Mouse (Mus musculus): ENCODE measurements around the gene Ehd1. TPM values are rescaled to one million over a fixed set of nuclear protein-coding genes. Genes with fewer than 3 reads are reported as not detected.

The Ehd1 gene
- polyA plus RNA-seq, 1 experiment from 2014 or later = 75.6 TPM

DNA sequence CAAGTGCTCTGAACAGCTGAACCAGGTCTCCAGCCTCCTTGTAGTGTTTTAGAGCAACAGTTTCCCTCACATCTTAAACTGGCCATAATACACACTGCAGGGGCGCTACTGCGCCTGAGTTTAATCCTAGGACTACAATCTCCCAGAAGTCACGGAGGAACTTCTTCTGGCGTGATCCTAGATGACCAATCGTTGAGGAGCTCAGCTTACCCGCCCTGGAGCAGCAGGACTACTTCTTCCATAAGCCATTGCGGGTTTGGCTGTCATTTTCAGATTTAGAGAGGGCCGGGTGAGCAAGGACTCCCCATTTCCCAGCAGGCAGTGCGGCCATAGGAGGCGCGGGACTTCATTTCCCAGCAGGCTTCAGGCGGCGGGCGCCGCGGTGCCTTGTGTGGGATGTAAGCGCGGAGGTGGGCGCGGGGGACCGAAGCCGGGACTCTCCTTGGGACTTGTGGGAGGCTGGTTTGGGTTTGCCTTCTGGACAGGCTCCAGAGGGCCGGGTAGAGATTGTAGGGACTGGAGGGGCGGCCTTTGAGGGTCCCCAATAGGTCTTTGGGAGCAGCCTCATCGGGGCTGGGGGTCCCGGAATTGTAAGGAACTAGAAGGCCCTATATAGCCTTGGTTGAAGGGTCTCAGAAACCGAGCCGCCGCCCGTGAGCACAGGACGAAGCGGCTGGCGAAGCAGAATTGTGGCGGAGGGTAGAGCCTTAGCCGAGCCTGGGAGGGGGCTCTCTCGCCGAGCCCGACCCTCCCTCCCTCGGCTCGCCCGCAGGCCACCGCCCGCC lies 58.3 kb downstream of the Ehd1 start, which contains the start of gene Men1:
TSS of gene Men1 (plus strand) at position 307 of the 785 bp plus-strand sequence.
- ATAC-seq = peak; percentile 95
- Histone ChIP-seq H3K4me1 (peaks cover 35% of the 10 kb centered on the region), H3K4me3 (peak within 1 kb of the TSS; percentile 78), H3K36me3 (ENCODE audit: poor library complexity, severe bottlenecking) (peaks cover 33% of the 10 kb centered on the region), H3K9ac (peak within 1 kb of the TSS; percentile 89), H3K27ac (peak within 1 kb of the TSS; percentile 61), H3K4me2 (peak within 1 kb of the TSS; percentile 95), H3K27me3 (no peaks in the 10 kb centered on the region), H3K9me3 (replicated peaks) (no peaks in the 10 kb centered on the region)
- under 1% methylated on average over 39 of the region's 43 CpGs for WGBS

DNA sequence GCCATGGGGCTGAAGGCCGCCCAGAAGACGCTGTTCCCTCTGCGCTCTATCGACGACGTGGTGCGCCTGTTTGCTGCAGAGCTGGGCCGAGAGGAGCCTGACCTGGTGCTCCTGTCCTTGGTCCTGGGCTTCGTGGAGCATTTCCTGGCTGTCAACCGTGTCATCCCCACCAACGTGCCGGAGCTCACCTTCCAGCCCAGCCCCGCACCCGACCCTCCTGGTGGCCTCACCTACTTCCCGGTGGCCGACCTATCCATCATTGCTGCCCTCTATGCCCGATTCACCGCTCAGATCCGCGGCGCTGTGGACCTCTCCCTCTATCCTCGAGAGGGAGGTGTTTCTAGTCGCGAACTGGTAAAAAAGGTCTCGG lies 58.9 kb downstream of the Ehd1 start:
- Histone ChIP-seq H3K4me2 (peak overlapping the region; percentile 95), H3K36me3 (ENCODE audit: poor library complexity, severe bottlenecking) (peaks cover 39% of the 10 kb centered on the region), H3K27me3 (no peaks in the 10 kb centered on the region), H3K9me3 (replicated peaks) (no peaks in the 10 kb centered on the region), H3K4me3 (peak overlapping the region; percentile 78), H3K9ac (peak overlapping the region; percentile 89), H3K27ac (peak overlapping the region; percentile 52), H3K4me1 (peaks cover 37% of the 10 kb centered on the region)
- ATAC-seq = no peak; the same call in 1 of the 2 replicates
- under 1% methylated on average over 24 of the region's 25 CpGs for WGBS

GRCm38 (mm10) chr19:6336920-6337319 lies 60.4 kb downstream of the Ehd1 start:
- H3K27me3 ChIP-seq = no peaks in the 10 kb centered on the region
- H3K36me3 ChIP-seq (ENCODE audit: poor library complexity, severe bottlenecking) = peaks cover 39% of the 10 kb centered on the region
- peak overlapping the region; percentile 95 for H3K4me2 ChIP-seq
- H3K9ac ChIP-seq = peak overlapping the region; percentile 89
- ATAC-seq = no peak
- peaks cover 49% of the 10 kb centered on the region for H3K4me1 ChIP-seq
- WGBS = 93% methylated on average over 10 of the region's 10 CpGs
- peak overlapping the region; percentile 78; the same call in 1 of the 2 replicates for H3K4me3 ChIP-seq
- H3K27ac ChIP-seq = no peak overlapping the region
- H3K9me3 ChIP-seq (replicated peaks) = no peaks in the 10 kb centered on the region

DNA sequence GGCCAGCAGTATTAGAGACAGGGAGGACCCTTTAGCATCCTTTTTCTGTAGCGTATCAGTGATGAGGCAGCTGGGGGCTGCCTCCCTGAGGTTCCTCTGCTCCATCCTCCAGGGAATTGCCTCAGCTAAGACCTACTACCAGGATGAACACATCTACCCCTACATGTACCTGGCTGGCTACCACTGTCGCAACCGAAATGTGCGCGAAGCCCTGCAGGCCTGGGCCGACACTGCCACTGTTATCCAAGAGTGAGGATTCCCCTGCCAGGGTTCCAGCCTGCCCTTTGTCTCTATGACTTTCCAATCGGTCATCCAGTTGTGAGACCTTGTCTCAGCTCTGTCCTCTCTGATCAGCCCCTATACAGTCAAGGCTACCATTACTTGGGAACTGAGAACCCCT lies 61.6 kb downstream of the Ehd1 start:
- Histone ChIP-seq H3K9me3 (replicated peaks) (no peaks in the 10 kb centered on the region), H3K4me2 (no peak overlapping the region), H3K36me3 (ENCODE audit: poor library complexity, severe bottlenecking) (peaks cover 43% of the 10 kb centered on the region), H3K4me3 (no peak overlapping the region), H3K27me3 (no peaks in the 10 kb centered on the region), H3K27ac (no peak overlapping the region), H3K9ac (no peak overlapping the region), H3K4me1 (peaks cover 48% of the 10 kb centered on the region)
- 93% methylated on average over 7 of the region's 7 CpGs for WGBS
- ATAC-seq = no peak

GRCm38 (mm10) chr19:6338716-6339115 lies 62.2 kb downstream of the Ehd1 start:
- ATAC-seq = no peak
- Histone ChIP-seq H3K27ac (no peak overlapping the region), H3K9ac (no peak overlapping the region), H3K4me2 (no peak overlapping the region), H3K4me3 (no peak overlapping the region), H3K4me1 (peaks cover 48% of the 10 kb centered on the region), H3K9me3 (replicated peaks) (no peaks in the 10 kb centered on the region), H3K36me3 (ENCODE audit: poor library complexity, severe bottlenecking) (peaks cover 46% of the 10 kb centered on the region), H3K27me3 (no peaks in the 10 kb centered on the region)
- WGBS = 90% methylated on average over 11 of the region's 11 CpGs

GRCm38 (mm10) chr19:6339191-6339590 lies 62.7 kb downstream of the Ehd1 start:
- Histone ChIP-seq H3K9ac (no peak overlapping the region), H3K4me2 (no peak overlapping the region), H3K27ac (no peak overlapping the region), H3K9me3 (replicated peaks) (no peaks in the 10 kb centered on the region), H3K4me1 (peaks cover 46% of the 10 kb centered on the region), H3K4me3 (no peak overlapping the region), H3K36me3 (ENCODE audit: poor library complexity, severe bottlenecking) (peaks cover 51% of the 10 kb centered on the region), H3K27me3 (no peaks in the 10 kb centered on the region)
- ATAC-seq = no peak
- 96% methylated on average over 6 of the region's 6 CpGs for WGBS

GRCm38 (mm10) chr19:6339890-6340504 lies 63.5 kb downstream of the Ehd1 start:
- no peak for ATAC-seq
- Histone ChIP-seq H3K4me3 (no peak overlapping the region), H3K27me3 (no peaks in the 10 kb centered on the region), H3K9ac (no peak overlapping the region), H3K9me3 (replicated peaks) (no peaks in the 10 kb centered on the region), H3K4me2 (no peak overlapping the region; the same call in 1 of the 2 replicates), H3K36me3 (ENCODE audit: poor library complexity, severe bottlenecking) (peaks cover 59% of the 10 kb centered on the region), H3K27ac (no peak overlapping the region), H3K4me1 (peaks cover 42% of the 10 kb centered on the region)
- WGBS = 64% methylated on average over 15 of the region's 15 CpGs

- peak; percentile 78 for ATAC-seq
- H3K36me3 ChIP-seq (ENCODE audit: poor library complexity, severe bottlenecking) = peaks cover 67% of the 10 kb centered on the region
- no peak within 1 kb of the TSS for H3K27ac ChIP-seq
These were observed 64.3 kb downstream of the Ehd1 start, which contains the start of gene Map4k2 for GRCm38 (mm10) chr19:6340524-6341452. Map4k2 (plus strand) TSS chr19:6341135.

GRCm38 (mm10) chr19:6341453-6342077 lies 65.0 kb downstream of the Ehd1 start:
- no peak; the same call in 1 of the 2 replicates for ATAC-seq
- Histone ChIP-seq H3K4me3 (peak overlapping the region; percentile 59), H3K27me3 (no peaks in the 10 kb centered on the region), H3K4me2 (peak overlapping the region; percentile 86), H3K9me3 (replicated peaks) (no peaks in the 10 kb centered on the region), H3K4me1 (peaks cover 32% of the 10 kb centered on the region), H3K36me3 (ENCODE audit: poor library complexity, severe bottlenecking) (peaks cover 74% of the 10 kb centered on the region), H3K27ac (no peak overlapping the region), H3K9ac (peak overlapping the region; percentile 76)
- WGBS = 12% methylated on average over 23 of the region's 23 CpGs

More at GRCm38 (mm10) chr19:6340524-6341452, 64.3 kb downstream of the Ehd1 start, which contains the start of gene Map4k2:
- Histone ChIP-seq H3K9ac (peak within 1 kb of the TSS; percentile 76), H3K4me1 (peaks cover 39% of the 10 kb centered on the region), H3K4me3 (peak within 1 kb of the TSS; percentile 59), H3K4me2 (peak within 1 kb of the TSS; percentile 86), H3K27me3 (no peaks in the 10 kb centered on the region), H3K9me3 (replicated peaks) (no peaks in the 10 kb centered on the region)
- WGBS = 12% methylated on average over 40 of the region's 72 CpGs

GRCm38 (mm10) chr19:6342276-6342933 lies 65.9 kb downstream of the Ehd1 start:
- 86% methylated on average over 5 of the region's 5 CpGs for WGBS
- ATAC-seq = no peak
- no peak overlapping the region; the same call in 1 of the 2 replicates for H3K27ac ChIP-seq
- H3K9me3 ChIP-seq (replicated peaks) = no peaks in the 10 kb centered on the region
- peaks cover 74% of the 10 kb centered on the region for H3K36me3 ChIP-seq (ENCODE audit: poor library complexity, severe bottlenecking)
- no peaks in the 10 kb centered on the region for H3K27me3 ChIP-seq
- H3K4me3 ChIP-seq = peak overlapping the region; percentile 4; the same call in 1 of the 2 replicates
- H3K9ac ChIP-seq = no peak overlapping the region
- 0 out of 2 replicates have a peak overlapping the region, but pooled peaks have one; percentile 86 for H3K4me2 ChIP-seq
- H3K4me1 ChIP-seq = peaks cover 23% of the 10 kb centered on the region
